Mouse (Mus musculus): ENCODE measurements around the gene Ndufa10.

The Ndufa10 gene

GRCm38 (mm10) chr1:92430991-92431390 lies 42.7 kb downstream of the Ndufa10 start:
- DNase-seq: no peak

GRCm38 (mm10) chr1:92424714-92425113 lies 48.9 kb downstream of the Ndufa10 start:
- DNase-seq: no peak

- DNase-seq: no peak
These were observed 68.5 kb downstream of the Ndufa10 start for GRCm38 (mm10) chr1:92405131-92405530.

GRCm38 (mm10) chr1:92400556-92400955 lies 73.1 kb downstream of the Ndufa10 start:
- DNase-seq: no peak

- DNase-seq: no peak
These were observed 75.1 kb downstream of the Ndufa10 start for GRCm38 (mm10) chr1:92398601-92399000.

GRCm38 (mm10) chr1:92397511-92398051 lies 76.1 kb downstream of the Ndufa10 start:
- no peak for DNase-seq

- DNase-seq: no peak
These were observed 79.4 kb downstream of the Ndufa10 start for GRCm38 (mm10) chr1:92394279-92394678.

- DNase-seq: no peak
These were observed 80.5 kb downstream of the Ndufa10 start for GRCm38 (mm10) chr1:92393166-92393565.
